Mouse (Mus musculus): ENCODE results near the gene Gm5475.

- TF ChIP-seq EP300 (IDR thresholded peaks at IDR 0.05), result no peak
- no peak for TF ChIP-seq CTCF (IDR thresholded peaks at IDR 0.05)
Measured at GRCm38 (mm10) chr15:100436518-100436917, 14.6 kb downstream of the Gm5475 start.

All from lung, postnatal 0 days (tissue).